Mouse (Mus musculus) lung, postnatal 14 days (tissue): Measurements from ENCODE around the gene Ccdc3.

Source experiments
- DNase-seq: peaks from one replicate; pipeline ENCODE4 v3.0.0; 2021

Ccdc3 gene

GRCm38 (mm10) chr2:5161908-5162674 lies 24.5 kb downstream of the Ccdc3 start:
- DNase-seq = no peak

GRCm38 (mm10) chr2:5162756-5163155 lies 25.2 kb downstream of the Ccdc3 start:
- DNase-seq = no peak

GRCm38 (mm10) chr2:5165941-5166361 lies 28.4 kb downstream of the Ccdc3 start:
- DNase-seq = no peak

GRCm38 (mm10) chr2:5166796-5167195 lies 29.2 kb downstream of the Ccdc3 start:
- DNase-seq = no peak

- no peak for DNase-seq
Observed at GRCm38 (mm10) chr2:5170815-5171214, 33.2 kb downstream of the Ccdc3 start.

- DNase-seq = no peak
Observed at GRCm38 (mm10) chr2:5171301-5172000, 33.9 kb downstream of the Ccdc3 start.

GRCm38 (mm10) chr2:5172773-5173172 lies 35.2 kb downstream of the Ccdc3 start:
- DNase-seq = no peak

- DNase-seq = no peak
Observed at GRCm38 (mm10) chr2:5174716-5175115, 37.1 kb downstream of the Ccdc3 start.

GRCm38 (mm10) chr2:5181462-5182443 lies 44.2 kb downstream of the Ccdc3 start:
- DNase-seq = no peak

- no peak for DNase-seq
Observed at GRCm38 (mm10) chr2:5184166-5184565, 46.6 kb downstream of the Ccdc3 start.

GRCm38 (mm10) chr2:5185631-5186030 lies 48.1 kb downstream of the Ccdc3 start:
- DNase-seq = no peak

GRCm38 (mm10) chr2:5192156-5192555 lies 54.6 kb downstream of the Ccdc3 start:
- DNase-seq = no peak

- DNase-seq = no peak
Observed at GRCm38 (mm10) chr2:5193071-5193470, 55.5 kb downstream of the Ccdc3 start.

- DNase-seq = no peak
Observed at GRCm38 (mm10) chr2:5194701-5195215, 57.2 kb downstream of the Ccdc3 start.

GRCm38 (mm10) chr2:5197486-5197885 lies 59.9 kb downstream of the Ccdc3 start:
- DNase-seq = no peak

- DNase-seq = no peak
Observed at GRCm38 (mm10) chr2:5199289-5199688, 61.7 kb downstream of the Ccdc3 start.

GRCm38 (mm10) chr2:5200817-5201364 lies 63.3 kb downstream of the Ccdc3 start:
- no peak for DNase-seq

- no peak for DNase-seq
Observed at GRCm38 (mm10) chr2:5203146-5203545, 65.6 kb downstream of the Ccdc3 start.

- DNase-seq = no peak
Observed at GRCm38 (mm10) chr2:5204941-5205340, 67.4 kb downstream of the Ccdc3 start.

- DNase-seq = no peak
Observed at GRCm38 (mm10) chr2:5206651-5207050, 69.1 kb downstream of the Ccdc3 start.

GRCm38 (mm10) chr2:5214581-5214980 lies 77.0 kb downstream of the Ccdc3 start:
- no peak for DNase-seq

- DNase-seq = no peak
Observed at GRCm38 (mm10) chr2:5215252-5215815, 77.8 kb downstream of the Ccdc3 start.
